In genomic region chr2:161147656-161148427, GRCm38 (mm10) we compare ENCODE assay signal across 9 mouse cellular contexts. TPM values are rescaled to one million over a fixed set of nuclear protein-coding genes. Genes with fewer than 3 reads are reported as not detected.
DNase-seq lines count a peak whose midpoint lies in the region; ATAC-seq lines count a peak whose summit lies in the region.
"Had no signal": no experiment of that assay in that cellular context is flagged by ENCODE, and none has a peak within 500 bp of the region (broad histone marks: within the 10 kb centered on the region; RNA-seq: fewer than 3 reads in every experiment).

No protein-coding gene starts in this region.

- H3K9ac ChIP-seq in intestine, embryonic 14.5 days (ENCODE audit: low read length), result no peak overlapping the region
- H3K9ac ChIP-seq in intestine, embryonic 16.5 days (ENCODE audit: low read depth, low read length), result no peak overlapping the region
- no peak overlapping the region for H3K9ac ChIP-seq in embryonic facial prominence, embryonic 11.5 days (replicated peaks; ENCODE audit: low read length)
- H3K9ac ChIP-seq: heart, embryonic 13.5 days had no signal

- 0 out of 2 replicates have a peak, but pooled peaks have one; percentile 23 for ATAC-seq in intestine, embryonic 14.5 days (replicated peaks; ENCODE audit: low FRiP score, low TSS enrichment, low read depth)
- no peak for ATAC-seq in intestine, embryonic 16.5 days
- ATAC-seq in embryonic facial prominence, embryonic 11.5 days (replicated peaks; ENCODE audit: insufficient number of reproducible peaks, low FRiP score, low TSS enrichment, low read depth), result no peak

- H3K36me3 ChIP-seq in intestine, embryonic 14.5 days (ENCODE audit: control insufficient read depth, insufficient read depth, low read length), result no peaks in the 10 kb centered on the region
- no peaks in the 10 kb centered on the region for H3K36me3 ChIP-seq in intestine, embryonic 16.5 days (ENCODE audit: control insufficient read depth, insufficient read depth, low read length)
- no peaks in the 10 kb centered on the region for H3K36me3 ChIP-seq in embryonic facial prominence, embryonic 11.5 days (replicated peaks; ENCODE audit: control insufficient read depth, insufficient read depth, low read depth, low read length)
- H3K36me3 ChIP-seq: heart, embryonic 13.5 days had no signal

- no peaks in the 10 kb centered on the region for H3K27me3 ChIP-seq in intestine, embryonic 14.5 days (replicated peaks; ENCODE audit: control insufficient read depth, insufficient read depth, low read length)
- H3K27me3 ChIP-seq in intestine, embryonic 16.5 days (replicated peaks; ENCODE audit: control insufficient read depth, insufficient read depth, low read length), result no peaks in the 10 kb centered on the region
- no peaks in the 10 kb centered on the region for H3K27me3 ChIP-seq in embryonic facial prominence, embryonic 11.5 days (ENCODE audit: control insufficient read depth, insufficient read depth, low read length)
- H3K27me3 ChIP-seq: heart, embryonic 13.5 days had no signal

- no peaks in the 10 kb centered on the region for H3K4me1 ChIP-seq in intestine, embryonic 14.5 days (replicated peaks; ENCODE audit: control insufficient read depth, insufficient read depth, low read length)
- H3K4me1 ChIP-seq in intestine, embryonic 16.5 days (ENCODE audit: control insufficient read depth, insufficient read depth, low read length), result 0 out of 2 replicates have a peak, but pooled peaks cover 6% of the 10 kb centered on the region
- H3K4me1 ChIP-seq in embryonic facial prominence, embryonic 11.5 days (ENCODE audit: control insufficient read depth, insufficient read depth, low read length), result no peaks in the 10 kb centered on the region
- H3K4me1 ChIP-seq: heart, embryonic 13.5 days had no signal

- 61% methylated on average over 4 of the region's 4 CpGs for WGBS in intestine, embryonic 14.5 days
- WGBS in intestine, embryonic 16.5 days, result 53% methylated on average over 4 of the region's 4 CpGs
- WGBS in embryonic facial prominence, embryonic 11.5 days, result 66% methylated on average over 4 of the region's 4 CpGs

- no peak overlapping the region for H3K4me3 ChIP-seq in intestine, embryonic 14.5 days (ENCODE audit: low read depth, low read length)
- no peak overlapping the region for H3K4me3 ChIP-seq in intestine, embryonic 16.5 days (ENCODE audit: low read length)
- no peak overlapping the region for H3K4me3 ChIP-seq in embryonic facial prominence, embryonic 11.5 days (ENCODE audit: low read depth, low read length)
- H3K4me3 ChIP-seq: heart, embryonic 13.5 days had no signal

- no peak overlapping the region for H3K4me2 ChIP-seq in intestine, embryonic 14.5 days (ENCODE audit: low read length)
- H3K4me2 ChIP-seq in intestine, embryonic 16.5 days (ENCODE audit: low read depth, low read length), result no peak overlapping the region
- H3K4me2 ChIP-seq in embryonic facial prominence, embryonic 11.5 days (ENCODE audit: low read depth, low read length), result no peak overlapping the region
- H3K4me2 ChIP-seq: heart, embryonic 13.5 days had no signal

- H3K9me3 ChIP-seq in intestine, embryonic 14.5 days (ENCODE audit: control insufficient read depth, low read length), result no peaks in the 10 kb centered on the region
- no peaks in the 10 kb centered on the region for H3K9me3 ChIP-seq in intestine, embryonic 16.5 days (ENCODE audit: control insufficient read depth, low read length)
- no peaks in the 10 kb centered on the region for H3K9me3 ChIP-seq in embryonic facial prominence, embryonic 11.5 days (replicated peaks; ENCODE audit: control insufficient read depth, low read length)
- H3K9me3 ChIP-seq: heart, embryonic 13.5 days had no signal

- no peak overlapping the region for H3K27ac ChIP-seq in intestine, embryonic 14.5 days (ENCODE audit: low read depth)
- no peak overlapping the region for H3K27ac ChIP-seq in intestine, embryonic 16.5 days (ENCODE audit: low read length)
- no peak overlapping the region for H3K27ac ChIP-seq in embryonic facial prominence, embryonic 11.5 days (replicated peaks; ENCODE audit: low read depth, low read length)
- H3K27ac ChIP-seq: heart, embryonic 13.5 days had no signal

- no peak for DNase-seq in intestine, embryonic 14.5 days (ENCODE audit: low spot score)
- peak; percentile 37 for DNase-seq in embryonic facial prominence, embryonic 11.5 days (ENCODE audit: low spot score)
- peak; percentile 29 to 49 for DNase-seq in layer of hippocampus, postnatal 14 days (ENCODE audit: low spot score in 2 of 2)
- DNase-seq in right cerebral cortex, postnatal 10 days (ENCODE audit: low spot score in 2 of 2), result peak; percentile 62 to 85
- DNase-seq in heart, postnatal 4 days, result no peak
- DNase-seq in kidney, postnatal 4 days, result no peak
- no peak for DNase-seq in kidney, postnatal 36 days

RNA-seq across cellular contexts. Expression of gene Chd6, which starts 39.0 kb away (rescaled TPM):
- 28.5 and 33.8 TPM in 2 replicates for polyA plus RNA-seq in intestine, embryonic 14.5 days (2014; fragmentation: Nextera tagmentation; extraction: Ambion mirVana)
- 14.7 and 16.1 TPM in 2 replicates for polyA plus RNA-seq in intestine, embryonic 16.5 days (2015; fragmentation: Nextera tagmentation; extraction: Ambion mirVana)
- 33.3 and 34.0 TPM in 2 replicates for polyA plus RNA-seq in embryonic facial prominence, embryonic 11.5 days (2014; fragmentation: Nextera tagmentation; extraction: Ambion mirVana)
- total RNA-seq in layer of hippocampus, postnatal 14 days (2021), result 10 to 100 TPM; 56.7 to 68.5 TPM
- total RNA-seq in heart, postnatal 4 days (2021), result 10 to 100 TPM; 58.2 to 59.6 TPM

Comparison
In these comparisons a context has a peak if more than half of its experiments do, and no peak if none do; other contexts are left out.
1. DNase-seq: peak in embryonic facial prominence, embryonic 11.5 days (single experiment), layer of hippocampus, postnatal 14 days (2 of 2) and right cerebral cortex, postnatal 10 days (2 of 2); none in intestine, embryonic 14.5 days (single experiment), heart, postnatal 4 days (single experiment), kidney, postnatal 4 days (0 of 2) and kidney, postnatal 36 days (0 of 2).